In the genomic region with DNA sequence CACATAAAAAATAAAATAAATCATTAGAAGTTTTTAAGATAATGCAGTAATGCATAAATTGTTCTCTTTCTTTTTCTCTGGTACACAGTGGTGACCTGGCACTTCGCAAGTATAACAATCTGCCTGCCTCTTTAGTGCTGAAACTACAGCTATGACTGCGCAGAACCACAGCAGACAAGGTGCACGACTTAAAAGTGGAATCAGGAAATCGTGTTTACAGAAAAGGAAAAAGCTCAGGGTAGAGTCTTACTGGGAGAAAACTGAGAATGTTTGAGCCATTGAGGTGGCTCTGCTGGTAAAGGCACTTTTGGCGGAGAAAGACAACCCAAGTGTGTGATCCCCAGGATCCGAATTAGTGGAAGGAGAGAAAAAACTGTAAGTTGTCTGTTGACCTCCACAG, we compare ENCODE assay signal across 24 mouse cellular contexts. TPM values are rescaled to one million over a fixed set of nuclear protein-coding genes. Genes with fewer than 3 reads are reported as not detected.
"Had no signal": no experiment of that assay in that cellular context is flagged by ENCODE, and none has a peak within 500 bp of the region (broad histone marks: within the 10 kb centered on the region; RNA-seq: fewer than 3 reads in every experiment).

No protein-coding gene starts in this region.

- H3K27me3 ChIP-seq: liver, embryonic 13.5 days had no signal

- H3K4me3 ChIP-seq: liver, embryonic 13.5 days had no signal

- H3K27ac ChIP-seq: kidney, postnatal 0 days; liver, embryonic 13.5 days had no signal

- H3K36me3 ChIP-seq: liver, embryonic 13.5 days had no signal

- H3K4me1 ChIP-seq: liver, embryonic 13.5 days had no signal

- DNase-seq: kidney, adult 2 months; kidney, postnatal 36 days; liver, embryonic 13.5 days; lung, adult 2 months; lung, postnatal 14 days; lung, postnatal 4 days; midbrain, embryonic 14.5 days; right cerebral cortex, adult 18-20 months; right cerebral cortex, postnatal 25 days; thymus, adult 18-20 months; thymus, postnatal 36 days had no signal

RNA-seq across cellular contexts. Expression of a gene that starts 7.2 kb away (rescaled TPM):
- total RNA-seq: megakaryocyte-erythroid progenitor cell, adult 5-6 weeks had no signal
- polyA plus RNA-seq: liver, embryonic 16.5 days had no signal

RNA-seq across cellular contexts. Expression of a gene that starts 32.2 kb away (rescaled TPM):
- total RNA-seq: left cerebral cortex, adult 18-20 months; left cerebral cortex, postnatal 36 days; megakaryocyte-erythroid progenitor cell, adult 5-6 weeks had no signal
- polyA plus RNA-seq: kidney, embryonic 14.5 days; kidney, postnatal 0 days; limb, embryonic 11.5 days; limb, embryonic 14.5 days; midbrain, embryonic 11.5 days; midbrain, embryonic 14.5 days; neural tube, embryonic 11.5 days; neural tube, embryonic 14.5 days; urinary bladder, adult 2 months had no signal

RNA-seq across cellular contexts. Expression of a gene that starts 51.0 kb away (rescaled TPM):
- total RNA-seq: megakaryocyte progenitor cell, adult 5-6 weeks; megakaryocyte-erythroid progenitor cell, adult 5-6 weeks had no signal
- polyA plus RNA-seq: liver, embryonic 13.5 days; liver, embryonic 16.5 days had no signal
